Mouse (Mus musculus): Measurements from ENCODE around the gene Htatip2. TPM values are rescaled to one million over a fixed set of nuclear protein-coding genes. Genes with fewer than 3 reads are reported as not detected.

Gene Htatip2
- total RNA-seq, 2 experiments from 2014 or later = 14.8 to 15.1 TPM

GRCm38 (mm10) chr7:49783017-49783416 lies 24.1 kb downstream of the Htatip2 start:
- intact Hi-C loops (cut with DNase I) = no loop called here
- no peak for DNase-seq (ENCODE audit: low spot score in 2 of 2)

- intact Hi-C loops (cut with DNase I) = no loop called here
These were observed 26.2 kb downstream of the Htatip2 start for GRCm38 (mm10) chr7:49785141-49785540.

GRCm38 (mm10) chr7:49786618-49787382 lies 27.9 kb downstream of the Htatip2 start:
- intact Hi-C loops (cut with DNase I) = no loop called here
- DNase-seq (ENCODE audit: low spot score in 2 of 2) = peak in 1 of 2 experiments; percentile 25

More at GRCm38 (mm10) chr7:49785141-49785540, 26.2 kb downstream of the Htatip2 start:
- DNase-seq (ENCODE audit: low spot score in 2 of 2) = no peak

- no peak for DNase-seq (ENCODE audit: low spot score in 2 of 2)
- intact Hi-C loops (cut with DNase I) = no loop called here
These were observed 28.4 kb downstream of the Htatip2 start for GRCm38 (mm10) chr7:49787383-49787645.

GRCm38 (mm10) chr7:49794304-49794703 lies 35.4 kb downstream of the Htatip2 start:
- intact Hi-C loops (cut with DNase I) = no loop called here
- no peak for DNase-seq (ENCODE audit: low spot score in 2 of 2)

GRCm38 (mm10) chr7:49797171-49797570 lies 38.3 kb downstream of the Htatip2 start:
- DNase-seq (ENCODE audit: low spot score in 2 of 2) = no peak
- intact Hi-C loops (cut with DNase I) = no loop called here

- intact Hi-C loops (cut with DNase I) = no loop called here
- DNase-seq (ENCODE audit: low spot score in 2 of 2) = no peak
These were observed 44.6 kb downstream of the Htatip2 start for GRCm38 (mm10) chr7:49803511-49803910.

GRCm38 (mm10) chr7:49804638-49805165 lies 45.8 kb downstream of the Htatip2 start:
- no peak for DNase-seq (ENCODE audit: low spot score in 2 of 2)
- intact Hi-C loops (cut with DNase I) = no loop called here

- no peak for DNase-seq (ENCODE audit: low spot score in 2 of 2)
- intact Hi-C loops (cut with DNase I) = no loop called here
These were observed 46.7 kb downstream of the Htatip2 start for GRCm38 (mm10) chr7:49805618-49806017.

GRCm38 (mm10) chr7:49807093-49807682 lies 48.3 kb downstream of the Htatip2 start:
- intact Hi-C loops (cut with DNase I) = no loop called here
- DNase-seq (ENCODE audit: low spot score in 2 of 2) = no peak

GRCm38 (mm10) chr7:49807846-49808622 lies 49.1 kb downstream of the Htatip2 start:
- intact Hi-C loops (cut with DNase I) = no loop called here
- no peak for DNase-seq (ENCODE audit: low spot score in 2 of 2)

- intact Hi-C loops (cut with DNase I) = no loop called here
- no peak for DNase-seq (ENCODE audit: low spot score in 2 of 2)
These were observed 50.2 kb downstream of the Htatip2 start for GRCm38 (mm10) chr7:49809100-49809499.

- intact Hi-C loops (cut with DNase I) = no loop called here
- no peak for DNase-seq (ENCODE audit: low spot score in 2 of 2)
These were observed 50.6 kb downstream of the Htatip2 start for GRCm38 (mm10) chr7:49809562-49809961.

GRCm38 (mm10) chr7:49811346-49811745 lies 52.4 kb downstream of the Htatip2 start:
- DNase-seq (ENCODE audit: low spot score in 2 of 2) = no peak

GRCm38 (mm10) chr7:49819393-49819792 lies 60.5 kb downstream of the Htatip2 start:
- DNase-seq (ENCODE audit: low spot score in 2 of 2) = no peak
- intact Hi-C loops (cut with DNase I) = no loop called here

More at GRCm38 (mm10) chr7:49811346-49811745, 52.4 kb downstream of the Htatip2 start:
- intact Hi-C loops (cut with DNase I) = no loop called here

- intact Hi-C loops (cut with DNase I) = no loop called here
- DNase-seq (ENCODE audit: low spot score in 2 of 2) = no peak
These were observed 62.5 kb downstream of the Htatip2 start for GRCm38 (mm10) chr7:49821370-49821769.

- intact Hi-C loops (cut with DNase I) = no loop called here
- DNase-seq (ENCODE audit: low spot score in 2 of 2) = no peak
These were observed 63.1 kb downstream of the Htatip2 start for GRCm38 (mm10) chr7:49822028-49822427.

Measured in left cerebral cortex, postnatal 36 days (tissue).